Mouse (Mus musculus): Measurements from ENCODE around the gene Tjp1.

DNA sequence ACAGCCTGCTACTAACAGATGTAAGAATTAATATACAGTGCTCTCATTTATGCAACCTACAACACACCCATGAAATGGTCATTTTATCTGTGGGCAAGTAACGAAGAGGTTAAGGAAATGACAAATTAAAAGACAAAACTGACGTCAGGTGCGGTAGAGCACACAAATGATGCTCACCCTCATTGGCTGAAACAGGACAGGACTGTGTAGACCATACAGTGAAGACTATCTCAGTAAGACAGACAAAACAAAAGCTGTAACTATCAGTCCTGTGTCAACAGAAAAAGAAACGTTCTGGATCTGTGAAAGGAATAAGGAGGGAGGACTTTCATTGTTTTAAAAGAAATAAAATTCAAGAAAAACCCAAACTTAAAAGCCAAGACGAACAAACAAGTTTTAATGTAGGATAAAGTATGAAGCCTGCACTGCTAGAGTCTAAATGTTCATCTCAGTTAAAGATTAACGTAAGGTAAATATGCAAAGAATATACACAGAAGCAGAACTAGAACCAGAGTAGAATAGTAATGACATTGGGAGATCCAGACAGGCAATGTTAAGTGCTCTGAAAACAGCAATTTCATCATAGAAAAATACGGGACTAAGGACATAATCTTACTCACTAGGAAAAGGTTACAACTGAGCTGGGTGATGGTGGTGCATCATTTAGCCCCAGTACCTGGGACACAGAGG, 189.9 kb downstream of the Tjp1 start:
- TF ChIP-seq CTCF (conservative IDR thresholded peaks at IDR 0.05; ENCODE audit: insufficient read depth, insufficient read length, low read depth, low read length) (no peak), POLR2A (IDR thresholded peaks at IDR 0.05; ENCODE audit: low read depth, low read length) (no peak)
